Mouse (Mus musculus): ENCODE results near the gene Lin7a.

Gene Lin7a

DNA sequence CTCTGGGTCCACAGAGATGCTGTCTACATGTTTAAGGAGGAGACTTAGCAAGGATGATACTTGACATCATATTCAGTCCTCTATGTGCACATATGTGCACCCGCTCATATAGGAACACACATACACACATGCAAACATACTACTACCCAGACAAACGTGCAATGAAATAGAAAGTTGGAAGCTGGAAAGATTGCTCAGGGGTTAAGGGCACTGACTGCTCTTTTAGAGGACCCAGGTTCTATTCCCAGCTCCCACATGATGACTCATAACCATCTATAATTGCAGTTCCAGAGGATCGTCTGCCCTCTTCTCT lies 19.0 kb upstream of the Lin7a start:
- no peak for DNase-seq

DNA sequence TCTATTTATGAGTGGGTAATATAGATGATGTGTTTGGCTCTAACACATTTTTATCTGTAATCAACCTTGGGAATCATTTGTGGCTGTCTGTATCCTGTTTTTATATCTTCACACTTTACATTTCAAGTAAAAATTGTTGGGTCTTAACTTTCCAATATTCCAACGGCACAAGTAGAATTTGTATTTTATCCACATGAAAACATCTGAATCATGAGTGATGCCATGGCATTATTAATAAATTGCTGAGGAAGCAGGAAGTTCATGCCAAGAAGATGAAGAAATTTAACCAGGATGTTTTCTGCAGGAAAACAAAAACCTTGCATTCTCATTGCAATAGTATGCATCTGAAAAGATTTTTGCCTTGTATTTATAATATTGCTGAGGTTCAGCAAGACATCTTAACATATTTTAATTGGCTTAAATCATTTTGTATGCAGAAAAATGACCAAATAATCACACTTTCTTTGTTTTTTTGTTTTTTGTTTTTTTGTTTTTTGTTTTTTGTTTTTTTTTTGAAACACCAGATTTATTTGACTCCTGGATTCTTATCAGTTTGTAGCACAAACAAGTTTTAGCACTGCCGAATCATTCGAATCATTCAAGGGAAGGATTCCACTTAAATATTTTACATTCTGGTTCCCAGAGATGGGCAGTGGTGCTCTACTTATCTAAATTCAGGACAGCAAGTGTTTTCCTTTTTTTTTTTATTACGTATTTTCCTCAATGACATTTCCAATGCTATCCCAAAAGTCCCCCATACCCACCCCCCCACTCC lies 18.1 kb upstream of the Lin7a start:
- DNase-seq = no peak

DNA sequence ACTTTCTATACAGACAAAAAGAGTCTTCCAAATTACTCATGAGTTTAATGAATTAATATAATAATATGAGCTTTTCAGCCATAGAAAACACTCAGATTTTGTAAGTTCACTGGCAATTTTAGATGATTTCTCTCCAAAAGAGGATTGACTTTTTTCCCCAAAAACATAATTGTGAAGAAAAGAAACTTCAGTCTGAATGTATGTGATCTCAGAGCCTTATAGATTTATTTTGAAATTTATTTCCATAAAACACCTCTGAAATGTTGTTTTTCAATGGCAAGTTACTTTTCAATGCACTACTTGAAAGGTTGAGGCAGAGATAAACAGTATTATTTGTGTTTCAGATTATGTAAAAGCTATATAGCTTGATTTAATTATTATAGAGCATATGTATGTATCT lies 16.8 kb upstream of the Lin7a start:
- DNase-seq = no peak

DNA sequence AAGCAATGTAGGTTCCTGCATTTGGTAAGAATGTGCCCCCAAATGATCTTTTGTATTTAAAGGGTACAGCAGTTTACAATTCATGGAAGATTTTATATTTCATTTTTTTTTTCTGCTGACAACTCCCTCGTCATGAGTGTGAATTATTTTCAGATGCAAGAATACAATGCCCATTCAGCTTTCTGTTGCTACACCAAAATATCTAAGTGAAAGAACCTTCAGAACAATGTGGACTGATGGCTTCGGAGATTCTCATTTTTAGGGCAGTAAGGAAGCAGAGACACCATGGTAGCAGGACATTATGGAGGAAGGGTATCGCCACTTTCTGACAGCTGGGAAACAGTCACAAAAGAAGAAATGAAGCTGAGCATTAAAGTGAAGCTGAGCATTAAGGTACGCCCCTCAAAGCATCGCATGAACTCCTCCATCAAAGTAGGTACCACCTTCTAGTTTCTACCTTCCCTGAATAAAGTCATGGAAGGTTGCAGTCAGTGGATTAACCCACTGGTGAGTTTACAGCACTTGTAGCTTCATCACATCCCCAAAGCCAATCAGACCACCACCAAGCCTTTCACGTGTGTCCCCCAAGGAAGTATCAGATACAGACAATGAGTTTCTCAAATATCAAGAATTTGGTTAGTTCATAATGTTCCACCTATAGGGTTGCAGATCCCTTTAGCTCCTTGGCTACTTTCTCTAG lies 16.0 kb upstream of the Lin7a start:
- DNase-seq = no peak

DNA sequence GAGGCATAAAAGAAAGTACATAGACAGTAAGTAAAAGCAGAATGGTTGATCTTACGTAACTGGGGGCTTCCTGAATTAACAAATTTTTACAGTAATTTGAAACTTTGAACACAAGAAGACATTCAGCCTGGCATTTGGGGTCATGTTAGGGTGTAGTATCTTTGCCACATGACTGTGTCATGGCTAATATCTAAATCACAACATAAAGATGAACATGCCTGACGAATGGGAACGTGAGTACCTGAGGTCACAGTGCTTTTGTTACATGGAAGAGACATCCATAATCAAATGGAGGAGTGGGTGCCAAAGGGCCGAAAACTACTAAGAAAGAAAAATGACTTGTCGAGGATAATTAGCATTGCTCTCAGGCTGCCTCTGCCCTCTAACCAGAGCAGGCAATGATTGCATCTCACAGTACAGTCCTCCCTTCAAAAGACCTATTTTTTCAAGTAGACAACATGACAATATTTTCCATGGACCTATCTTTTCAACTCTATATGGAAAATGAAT lies 15.0 kb upstream of the Lin7a start:
- DNase-seq = no peak

DNA sequence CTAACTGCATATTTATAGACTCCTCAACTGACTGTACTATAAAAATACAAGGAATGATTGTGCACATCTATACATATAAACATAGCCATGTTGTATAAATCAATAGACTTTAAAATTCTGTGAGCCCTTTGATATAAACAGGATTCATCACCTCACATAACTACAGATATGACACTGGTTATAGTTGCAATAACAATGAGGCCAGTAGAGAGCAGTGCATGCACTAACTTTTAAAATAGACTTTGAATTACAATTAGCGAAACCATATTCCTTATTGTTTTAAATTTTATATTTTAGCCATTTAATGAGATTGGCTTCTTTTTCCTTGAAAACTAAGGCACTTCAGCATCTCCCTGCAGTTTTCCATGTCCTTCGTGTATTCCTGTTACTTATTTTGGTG lies 11.1 kb upstream of the Lin7a start:
- no peak for DNase-seq

DNA sequence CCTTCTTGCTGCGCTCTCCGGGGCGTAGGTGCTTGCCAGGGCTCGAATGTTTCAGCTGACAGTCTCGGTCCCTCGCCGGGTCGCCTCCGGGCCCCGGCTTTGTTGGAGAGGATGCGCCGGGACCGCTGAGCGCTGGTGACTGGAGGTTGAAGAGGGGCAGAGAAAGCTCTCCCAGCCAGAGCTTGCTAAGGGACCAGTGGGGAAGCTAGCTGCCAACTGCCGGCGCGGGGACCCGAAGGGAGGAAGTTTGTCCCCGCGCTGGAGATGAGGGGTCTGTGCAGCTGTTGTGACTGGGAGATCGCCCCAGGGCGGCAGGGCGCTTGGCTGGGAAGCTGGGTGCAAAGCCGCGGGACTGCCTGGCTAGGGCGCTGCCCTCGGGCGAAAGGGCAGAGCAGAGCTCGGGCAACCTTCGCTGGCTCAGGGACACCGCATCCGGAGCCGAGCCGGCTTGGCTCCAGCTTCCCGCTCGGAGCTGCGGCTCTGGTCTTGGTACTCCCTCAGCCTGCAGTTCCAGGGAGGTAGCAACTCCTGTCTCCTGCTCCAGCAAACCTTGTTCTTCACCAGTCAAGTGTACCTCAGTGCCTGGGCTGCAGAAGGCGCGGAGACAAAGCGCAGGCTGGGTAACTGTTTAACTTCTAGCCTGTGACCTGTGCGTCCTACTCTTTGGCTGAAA lies 781 bp downstream of the Lin7a start:
- DNase-seq = peak; percentile 25

DNA sequence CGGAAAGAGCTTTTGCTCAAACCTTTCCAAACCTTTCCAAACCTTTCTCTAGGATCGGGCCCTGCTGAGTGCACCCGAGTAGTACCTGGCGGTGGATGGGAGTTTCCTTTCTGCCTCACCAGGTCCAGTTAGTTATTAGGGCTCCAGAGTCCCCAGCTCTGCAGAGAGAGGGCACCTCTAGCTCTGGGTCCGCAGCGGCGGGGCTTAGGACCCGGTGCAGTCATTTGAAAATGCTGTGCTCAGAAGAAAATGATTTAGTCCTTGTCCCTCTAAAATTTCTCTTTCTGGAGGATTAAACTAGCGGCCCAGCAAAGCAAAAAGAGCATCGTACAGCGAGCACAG lies 1.3 kb downstream of the Lin7a start:
- DNase-seq = peak; percentile 10

DNA sequence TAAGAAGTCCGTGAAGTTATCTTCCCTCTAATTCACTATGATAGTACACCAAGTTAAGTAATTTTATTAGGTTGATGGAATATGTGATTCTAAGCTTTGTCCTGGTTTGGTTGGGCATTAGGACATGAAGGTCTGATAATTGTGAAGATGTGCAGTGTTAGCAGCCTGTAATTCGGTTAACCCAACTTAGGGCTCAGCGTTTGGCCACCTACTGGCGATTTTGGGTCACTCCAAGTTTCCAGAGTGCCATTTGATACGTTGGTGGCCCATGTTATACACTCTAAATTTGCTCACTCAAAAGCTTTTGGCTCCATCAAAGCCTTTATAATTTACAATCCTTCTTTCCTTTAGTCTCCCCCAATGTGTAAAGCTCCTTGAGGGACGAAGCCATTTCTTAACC lies 2.4 kb downstream of the Lin7a start:
- DNase-seq = no peak

DNA sequence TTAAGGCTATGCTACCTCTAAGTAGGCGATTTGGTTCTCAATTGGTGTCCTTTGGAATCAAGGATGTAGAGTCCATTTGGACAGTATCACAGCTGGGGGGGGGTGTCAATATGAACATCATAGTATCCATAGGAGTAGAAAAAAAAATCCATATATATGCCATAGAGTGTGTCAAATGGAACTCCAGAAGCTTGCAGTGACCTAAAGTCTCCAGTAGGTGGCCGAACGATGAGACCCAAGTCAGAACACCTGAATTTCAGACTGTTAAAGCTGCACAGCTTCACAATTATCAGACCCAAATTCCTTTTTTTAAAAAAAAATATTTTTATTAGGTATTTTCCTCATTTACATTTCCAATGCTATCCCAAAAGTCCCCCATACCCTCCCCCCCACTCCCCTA lies 3.3 kb downstream of the Lin7a start:
- no peak for DNase-seq

DNA sequence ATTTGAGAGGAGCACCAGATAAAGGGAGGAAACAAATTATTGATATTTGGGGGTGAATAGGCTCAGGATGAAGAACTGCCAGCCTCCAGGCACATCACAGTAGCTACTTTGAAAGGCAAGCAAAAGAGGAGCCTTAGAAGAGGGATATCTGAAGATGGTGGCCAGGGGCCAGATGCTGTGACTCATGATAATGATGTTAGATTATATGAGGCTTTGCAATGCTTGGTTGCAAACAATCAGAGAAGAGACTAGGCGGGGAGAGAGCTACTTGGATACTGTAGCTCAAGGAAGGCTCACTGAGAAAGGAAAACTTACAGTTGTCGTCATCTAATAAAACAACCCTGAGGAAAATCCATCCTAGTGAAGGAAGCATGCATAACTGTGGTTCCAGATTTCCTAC lies 5.2 kb downstream of the Lin7a start:
- no peak for DNase-seq

DNA sequence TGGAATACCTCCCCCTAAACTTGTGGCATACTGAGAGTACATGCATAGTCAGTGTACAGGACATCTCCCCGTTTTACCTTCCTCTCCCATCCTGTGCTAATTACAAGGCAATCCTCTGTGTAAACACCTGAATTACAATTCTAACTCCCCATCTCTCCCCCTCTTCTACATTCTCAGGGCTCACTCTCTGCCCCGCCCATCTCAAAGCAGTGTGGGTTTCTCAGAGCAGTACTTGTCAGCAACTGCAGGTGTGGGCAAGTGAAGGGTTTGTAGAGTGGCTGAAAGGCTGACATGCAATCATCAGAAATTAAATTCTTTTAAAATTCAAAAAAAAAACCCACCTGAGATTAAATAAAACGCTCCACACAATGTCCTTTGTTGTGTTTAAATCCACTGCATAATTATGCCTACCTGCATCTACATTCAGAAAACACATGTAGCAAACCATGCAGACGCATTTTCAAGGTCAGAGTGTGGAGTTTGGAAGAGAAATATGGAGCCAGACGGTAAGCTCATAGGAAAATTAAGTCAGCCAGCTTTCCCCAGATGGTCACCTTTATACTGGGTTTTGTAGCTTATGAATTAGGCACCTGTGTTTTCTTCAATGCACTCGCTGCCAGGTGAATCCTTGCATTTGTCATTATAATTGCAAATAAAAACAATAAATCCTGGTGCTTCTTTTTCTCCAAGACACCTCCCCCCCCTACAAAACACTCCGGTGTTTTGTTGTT lies 22.6 kb downstream of the Lin7a start:
- DNase-seq = no peak

DNA sequence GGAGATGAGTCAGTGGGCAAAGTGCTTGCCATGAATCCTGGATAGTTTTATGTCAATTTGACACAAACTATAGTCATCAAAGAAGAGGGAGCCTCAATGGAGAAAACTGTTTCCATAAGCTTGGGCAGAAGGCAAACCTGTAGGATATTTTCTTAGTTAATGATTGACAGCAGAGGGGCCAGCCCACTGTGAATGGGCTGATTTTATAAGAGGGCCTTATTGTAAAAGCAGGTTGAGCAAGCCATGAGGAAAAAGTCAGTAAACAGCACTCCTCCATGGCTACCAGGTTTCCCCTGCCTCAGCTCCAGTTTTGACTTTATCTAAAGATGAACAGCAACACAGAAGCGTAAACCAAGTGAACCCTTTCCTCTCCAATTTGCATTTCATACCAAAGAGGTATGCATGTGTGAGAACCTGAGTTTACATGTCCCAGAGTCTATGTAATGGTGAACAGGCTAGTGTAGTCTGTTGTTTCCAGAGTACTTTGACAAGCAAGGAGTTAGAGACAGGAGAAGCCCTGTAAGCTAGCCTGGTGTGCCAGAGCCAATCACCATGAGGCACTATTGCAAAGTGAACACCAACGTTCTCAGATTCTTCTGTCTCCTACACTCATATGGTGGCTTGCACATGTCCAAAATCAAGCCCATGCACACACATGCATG lies 29.2 kb downstream of the Lin7a start:
- DNase-seq = no peak

DNA sequence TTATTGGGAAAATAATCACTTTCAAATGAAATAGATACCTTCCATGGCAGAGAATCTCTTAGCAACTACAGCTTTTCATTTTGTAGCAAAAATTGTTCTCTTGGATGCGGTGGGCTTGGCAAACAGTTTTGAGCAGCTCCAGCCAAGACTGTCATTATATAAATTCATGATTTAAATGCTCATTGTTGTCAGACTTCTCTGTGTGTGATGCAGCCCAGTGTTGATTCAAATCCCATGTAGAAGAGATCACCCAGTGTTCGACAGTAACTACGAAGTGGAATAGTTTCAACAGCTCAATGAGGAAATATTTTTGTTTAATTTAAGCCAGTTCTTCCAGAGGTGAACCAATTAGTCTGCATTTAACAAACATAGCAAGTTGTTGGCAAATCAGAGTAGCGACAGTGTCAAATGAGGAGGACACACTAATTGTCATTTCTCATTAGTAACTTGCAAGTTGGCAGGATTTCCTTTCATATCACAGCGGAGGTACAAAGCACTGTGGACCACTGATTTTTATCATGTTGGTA lies 39.5 kb downstream of the Lin7a start:
- DNase-seq = no peak

DNA sequence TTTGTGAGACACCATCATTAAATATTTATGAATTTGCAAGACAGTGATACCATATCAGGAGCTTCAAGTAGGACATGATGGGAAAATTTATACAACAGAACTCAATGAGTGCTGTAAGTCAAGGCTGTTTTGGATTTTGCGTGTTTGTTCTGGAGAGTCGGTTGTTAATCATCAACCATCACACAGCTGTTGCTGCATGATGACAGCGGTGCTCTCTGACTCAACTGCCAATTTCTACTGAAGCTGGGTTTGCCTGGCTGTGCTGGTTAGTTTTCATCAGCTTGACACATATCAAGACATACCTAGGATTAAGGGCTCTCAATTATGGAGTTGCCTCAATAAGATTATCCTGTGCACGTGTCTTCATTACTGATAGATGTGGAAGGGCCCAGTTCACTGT lies 41.1 kb downstream of the Lin7a start:
- no peak for DNase-seq

DNA sequence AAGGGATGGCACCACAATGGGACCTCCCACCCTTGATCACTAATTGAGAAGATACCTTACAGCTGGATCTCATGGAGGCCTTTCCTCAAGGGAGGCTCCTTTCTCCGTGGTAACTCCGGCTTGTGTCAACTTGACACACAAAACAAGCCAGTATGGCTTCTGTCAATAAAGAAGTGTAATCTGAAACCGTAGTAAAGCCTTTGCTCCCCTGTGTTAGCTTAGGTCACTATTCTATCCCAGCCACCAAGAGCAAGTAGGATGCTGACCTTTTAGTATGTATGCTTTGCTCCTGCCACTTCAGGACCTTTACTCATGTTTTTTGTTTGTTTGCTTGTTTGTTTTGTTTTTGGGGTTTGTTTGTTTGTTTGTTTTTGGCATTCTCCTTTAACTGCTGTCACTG lies 41.9 kb downstream of the Lin7a start:
- DNase-seq = no peak

DNA sequence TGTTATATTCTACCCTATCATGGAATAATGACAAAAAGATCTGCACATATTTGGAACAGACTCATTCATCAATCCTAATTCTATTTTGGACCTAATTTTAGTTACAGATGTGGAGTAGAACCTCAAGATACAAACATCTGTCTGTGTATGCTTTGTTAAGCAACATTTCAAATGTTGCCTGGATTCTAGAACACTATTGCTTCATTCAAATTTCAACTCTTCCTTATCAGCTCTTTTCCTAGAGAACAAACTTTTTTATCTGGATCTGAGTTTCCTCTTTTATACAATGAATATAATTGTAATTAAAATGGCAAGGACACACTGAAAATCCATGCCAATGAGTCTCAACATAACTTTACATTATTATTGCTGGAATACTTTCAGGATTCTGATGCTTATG lies 43.8 kb downstream of the Lin7a start:
- DNase-seq = no peak

DNA sequence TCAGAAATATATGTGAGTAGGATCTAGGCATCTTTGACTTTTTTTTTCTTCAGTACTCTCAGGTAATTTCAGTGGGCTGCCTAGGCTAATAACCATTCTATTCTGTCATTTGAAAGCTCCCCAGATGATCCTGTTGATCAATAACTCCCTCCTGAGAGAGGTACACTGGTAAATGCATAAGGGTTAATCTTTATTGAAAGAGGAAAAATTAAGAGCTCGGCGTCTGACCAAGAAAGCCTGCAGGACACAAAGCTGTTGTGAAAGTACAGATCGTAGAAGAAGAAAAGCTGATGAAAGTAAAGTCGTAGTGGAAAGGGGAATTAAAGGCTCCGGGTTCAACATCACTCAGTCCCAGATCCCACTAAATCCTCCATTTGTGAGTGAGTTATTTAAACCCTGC lies 44.2 kb downstream of the Lin7a start:
- no peak for DNase-seq

DNA sequence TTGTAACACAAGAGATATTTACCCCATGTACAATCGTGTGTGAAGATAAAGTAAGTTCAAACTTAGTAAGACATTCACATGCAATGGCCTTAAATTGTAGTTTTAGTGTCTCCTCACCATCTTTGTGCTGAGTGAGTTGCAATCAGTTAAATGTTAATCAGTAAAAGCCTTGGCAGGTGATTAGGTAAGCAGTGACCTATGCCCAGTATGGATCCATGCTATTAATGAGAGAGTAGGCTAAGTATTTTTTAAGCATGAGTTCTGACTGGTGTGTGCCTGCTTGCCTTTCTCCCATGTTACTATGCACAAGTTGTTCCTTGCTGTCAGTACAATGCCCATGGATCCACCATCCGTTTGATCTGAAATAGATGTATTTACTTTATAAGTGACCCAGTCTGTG lies 44.6 kb downstream of the Lin7a start:
- DNase-seq = no peak

DNA sequence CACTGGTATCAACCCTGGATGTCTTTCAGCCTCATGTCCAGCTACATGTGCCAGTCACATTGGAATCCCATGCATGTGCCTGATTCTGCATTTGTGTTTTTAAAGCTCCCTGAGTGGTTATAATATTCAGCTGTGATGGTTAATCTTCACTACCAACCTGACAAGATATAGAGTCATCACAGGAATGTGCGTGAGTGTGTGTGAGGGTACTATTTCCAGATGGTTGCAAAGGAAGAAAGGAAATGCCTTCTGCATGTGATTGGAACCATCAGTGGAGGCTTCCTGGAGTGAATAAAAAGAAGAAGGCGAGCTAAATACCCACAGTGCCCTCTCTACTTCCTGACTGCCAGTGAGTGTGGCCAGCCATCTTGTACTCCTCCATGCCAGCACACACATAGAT lies 48.2 kb downstream of the Lin7a start:
- DNase-seq = no peak

DNA sequence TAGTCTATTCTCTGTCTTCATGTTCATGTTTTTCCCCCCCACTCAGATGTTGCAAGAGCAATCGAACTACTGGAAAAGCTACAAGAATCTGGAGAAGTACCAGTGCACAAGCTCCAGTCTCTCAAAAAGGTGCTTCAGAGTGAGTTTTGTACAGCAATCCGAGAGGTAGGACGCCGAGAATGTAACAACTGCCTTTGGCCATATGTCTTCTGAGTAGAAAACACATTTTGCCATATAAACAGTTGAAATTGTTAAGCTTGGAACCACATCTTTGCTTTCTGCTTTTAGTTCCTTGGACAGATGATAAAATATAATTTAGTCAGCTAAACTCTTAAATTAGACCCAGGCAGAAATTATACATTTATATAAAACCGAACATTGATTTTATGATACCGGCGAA lies 52.4 kb downstream of the Lin7a start:
- no peak for DNase-seq

DNA sequence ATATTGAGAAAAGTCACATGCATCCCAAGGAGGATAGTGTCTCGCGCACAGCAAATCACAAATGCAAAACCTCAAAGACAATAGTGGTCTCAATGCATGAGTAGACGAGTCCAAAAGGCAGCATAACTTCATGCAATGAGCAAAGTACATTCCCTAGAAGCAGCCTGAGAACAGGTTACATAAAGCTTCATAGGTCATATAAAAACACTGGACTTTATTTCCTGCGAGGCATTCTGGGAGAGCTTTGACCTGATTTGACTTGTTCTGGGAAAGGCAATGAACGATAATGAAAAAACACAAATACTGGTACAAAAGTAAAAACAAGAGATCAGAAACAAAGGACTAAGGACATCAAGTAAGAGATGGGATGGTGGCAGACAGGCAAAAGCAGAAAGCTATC lies 54.1 kb downstream of the Lin7a start:
- no peak for DNase-seq

DNA sequence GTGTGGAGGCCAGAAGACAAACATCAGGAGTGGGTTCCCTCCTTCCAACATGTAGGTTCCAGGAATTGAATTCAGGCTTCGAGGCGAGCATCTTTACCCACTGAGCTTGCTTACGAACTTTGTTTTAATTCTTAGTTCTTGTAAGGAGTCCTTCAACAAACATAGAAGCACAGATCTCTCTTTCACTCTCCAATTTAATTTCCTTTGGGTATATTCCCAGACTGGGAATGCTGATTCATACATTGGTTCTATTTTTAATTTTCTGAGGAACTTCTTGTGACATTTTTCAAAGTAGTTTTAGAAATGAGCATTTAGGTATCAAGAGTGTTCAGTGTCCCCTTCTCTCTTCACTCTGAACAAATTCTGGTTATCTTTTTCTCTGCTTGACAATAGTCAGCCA lies 68.0 kb downstream of the Lin7a start:
- no peak for DNase-seq
